Mouse (Mus musculus) kidney, adult 2 months (tissue): Measurements from ENCODE around the gene Lekr1.

Experiments used
- CTCF ChIP-seq: fragments of 200-500 bp; conservative IDR thresholded peaks from 2 replicates; pipeline ENCODE4 v1.5.1; 2011; ENCODE audit warnings: low read depth, mild to moderate bottlenecking, control low read depth, low read length, moderate library complexity, mixed read lengths; ENCODE audit not compliant: insufficient read depth, insufficient read length
- POLR2A ChIP-seq: fragments of 200-500 bp; IDR thresholded peaks from one replicate; pipeline ENCODE4 v1.6.1; 2011; ENCODE audit warnings: low read depth, low read length, control low read depth

- TF ChIP-seq POLR2A, result no peak
- no peak for TF ChIP-seq CTCF
These were observed 39.6 kb upstream of the Lekr1 start for GRCm38 (mm10) chr3:65626290-65626914.
